Mouse (Mus musculus) neural tube, embryonic 10.5 days (tissue): ENCODE measurements at regions not wholly inside any gene's neighbourhood (a gene's known extent, or its start where the extent isn't known, plus 50 kb on each side); places are given as distances from the start of the nearest gene placed in this dataset.

Source experiments
- DNase-seq: peaks from one replicate; pipeline ENCODE4 v3.0.0-alpha.2; 2017; ENCODE audit warnings: low spot score; ENCODE audit errors: extremely low spot score

DNA sequence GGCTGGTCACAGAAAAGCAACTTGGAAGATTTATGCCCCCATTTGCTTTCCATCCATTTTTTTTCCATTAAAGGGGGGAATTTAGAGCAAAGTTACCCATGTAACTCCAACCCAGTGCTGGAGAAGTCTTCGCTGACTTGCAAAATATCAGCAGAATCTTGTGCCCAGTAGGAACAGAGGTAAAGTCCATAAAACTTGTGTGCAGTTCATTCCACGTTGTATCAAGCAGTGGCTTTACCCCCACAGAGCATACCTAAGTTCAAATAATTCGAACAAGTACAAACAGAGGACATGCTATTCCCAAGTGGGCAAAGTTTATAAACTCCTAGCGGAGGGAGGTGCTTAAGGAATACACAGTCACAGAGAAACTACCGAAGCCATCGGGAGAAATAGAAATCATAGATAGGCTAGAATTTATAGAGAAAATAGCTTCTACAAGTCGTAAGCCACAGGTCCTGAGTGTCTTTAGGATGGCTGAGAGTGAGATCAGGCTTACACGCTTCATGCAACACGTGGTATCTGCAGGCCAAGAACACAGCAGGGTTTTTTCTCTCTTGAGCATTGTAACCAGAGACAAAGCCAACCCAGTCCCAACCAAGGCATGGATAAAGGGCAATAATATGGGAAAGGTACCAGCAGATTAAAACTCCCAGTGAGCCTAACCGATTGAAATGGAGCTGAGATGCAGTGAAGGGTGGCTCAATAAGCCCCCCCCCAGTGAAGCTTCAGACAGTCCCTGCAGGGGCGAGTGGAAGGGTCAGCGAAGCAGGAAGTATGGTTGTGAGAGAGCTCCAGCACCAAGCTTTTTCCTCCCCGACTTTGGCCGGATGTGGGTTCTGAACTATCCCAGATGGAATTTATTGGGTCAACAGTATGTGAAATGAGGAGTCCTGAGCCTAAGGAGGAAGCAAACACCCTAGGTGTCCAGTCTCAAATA is 487.6 kb upstream of the Gm9747 start:
- DNase-seq: no peak

DNA sequence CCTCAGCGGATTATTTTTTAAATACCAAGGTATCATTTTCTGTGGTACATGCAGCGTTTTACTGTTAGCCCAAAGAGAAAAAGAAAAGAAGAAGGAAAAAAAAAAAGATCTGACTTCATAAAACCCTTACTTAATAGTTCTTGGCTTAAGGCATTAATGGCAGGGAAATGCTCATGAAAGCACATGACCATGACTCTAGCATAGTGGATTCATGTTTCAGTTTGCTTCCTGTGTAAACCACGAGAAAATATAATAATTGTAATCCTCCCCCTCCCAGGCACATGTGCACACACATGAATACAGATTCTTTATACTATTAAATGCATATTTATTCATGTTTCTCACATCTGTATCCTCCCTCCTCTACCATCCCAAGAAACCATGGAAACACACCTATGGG is 486.9 kb upstream of the Gm9747 start:
- DNase-seq: no peak

DNA sequence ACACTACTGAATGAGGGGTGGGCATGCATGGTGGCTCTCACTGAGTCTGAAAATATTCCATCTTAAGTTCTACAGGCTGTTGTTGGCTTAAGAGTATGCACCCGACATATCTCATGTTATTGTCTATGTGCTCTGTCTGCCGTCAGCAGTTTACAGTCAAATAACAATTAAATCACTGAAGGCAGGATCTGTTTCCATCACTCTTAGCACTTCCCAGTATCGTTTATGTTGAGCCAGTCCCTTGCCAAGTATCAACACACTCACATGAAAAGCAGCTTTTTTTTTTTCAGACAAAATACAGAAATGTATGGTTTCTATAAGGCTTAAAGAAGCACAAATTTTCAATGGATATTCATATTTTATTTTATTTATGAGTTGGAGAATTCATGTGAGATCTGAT is 485.9 kb upstream of the Gm9747 start:
- DNase-seq: no peak

DNA sequence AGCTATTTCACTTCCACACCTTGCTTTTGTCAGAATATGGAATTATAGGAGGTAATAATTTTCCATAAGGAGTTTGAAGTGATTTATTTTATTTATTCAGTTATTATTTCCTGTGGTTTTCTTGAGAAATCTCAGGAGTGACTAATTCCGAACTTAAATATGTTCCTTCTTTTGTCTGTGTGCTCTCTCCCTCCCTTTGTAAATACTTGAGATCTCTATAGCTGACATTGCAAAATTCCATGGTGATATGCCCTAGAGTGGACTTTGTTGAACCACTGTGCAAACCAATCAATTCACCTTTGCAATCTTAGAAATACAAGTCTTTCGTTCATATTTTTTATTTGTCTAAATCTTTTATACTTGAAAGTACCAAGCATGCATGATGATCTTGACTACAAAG is 478.8 kb upstream of the Gm9747 start:
- no peak for DNase-seq

DNA sequence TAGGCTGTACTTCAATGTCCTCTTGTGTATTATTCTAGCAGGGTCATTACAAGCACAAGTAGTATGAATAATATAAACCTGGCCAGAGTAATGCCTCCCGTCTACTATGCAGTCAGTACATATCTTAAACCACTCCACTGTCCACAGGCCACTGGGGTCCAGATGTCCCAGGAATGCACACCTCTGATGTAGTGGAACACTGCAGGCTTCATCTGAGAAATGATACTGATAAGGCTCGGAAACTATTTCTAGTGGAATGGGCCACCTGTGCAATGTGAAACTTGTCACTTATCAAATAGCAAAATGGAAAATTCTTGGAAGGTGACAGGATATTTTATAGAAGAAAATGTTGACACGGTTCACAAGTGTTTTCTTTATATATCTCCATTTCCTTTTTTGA is 477.6 kb upstream of the Gm9747 start:
- no peak for DNase-seq

DNA sequence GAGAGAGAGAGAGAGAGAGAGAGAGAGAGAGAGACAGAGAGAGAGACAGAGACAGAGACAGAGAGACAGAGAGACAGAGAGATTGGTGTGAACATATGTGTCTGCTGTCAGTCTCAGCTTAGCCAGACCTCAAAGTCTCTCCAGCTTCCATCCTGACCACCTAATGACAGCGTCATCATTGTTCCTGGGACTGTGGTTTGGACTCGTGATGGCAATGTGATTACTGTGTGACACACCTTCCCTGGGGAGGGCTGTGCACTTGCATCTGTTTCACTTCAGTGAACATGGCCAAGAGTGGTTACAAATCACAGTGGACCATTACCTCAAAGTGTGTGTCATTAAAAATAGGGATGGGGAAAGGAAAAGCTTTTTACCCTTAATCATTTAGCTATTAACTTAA is 477.2 kb upstream of the Gm9747 start:
- DNase-seq: no peak

DNA sequence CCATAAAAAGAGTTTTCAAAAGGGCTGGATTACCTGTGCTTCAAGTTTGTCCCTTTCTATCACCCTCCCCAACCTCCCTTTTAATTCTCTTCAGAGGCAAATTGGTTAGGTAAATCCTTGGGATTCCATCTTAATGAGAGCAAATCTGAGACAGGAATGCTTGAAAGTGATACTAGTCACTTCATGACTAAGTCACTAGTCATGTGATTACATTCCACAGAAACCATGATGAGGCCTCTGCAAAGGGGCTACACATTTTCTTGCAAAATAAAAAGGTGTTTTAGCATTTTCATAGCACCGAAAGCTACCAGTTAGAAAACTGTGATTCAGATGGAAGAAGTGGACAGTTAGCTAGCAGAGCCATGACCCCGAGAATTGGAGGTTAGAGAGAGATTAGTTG is 473.0 kb upstream of the Gm9747 start:
- DNase-seq: no peak

DNA sequence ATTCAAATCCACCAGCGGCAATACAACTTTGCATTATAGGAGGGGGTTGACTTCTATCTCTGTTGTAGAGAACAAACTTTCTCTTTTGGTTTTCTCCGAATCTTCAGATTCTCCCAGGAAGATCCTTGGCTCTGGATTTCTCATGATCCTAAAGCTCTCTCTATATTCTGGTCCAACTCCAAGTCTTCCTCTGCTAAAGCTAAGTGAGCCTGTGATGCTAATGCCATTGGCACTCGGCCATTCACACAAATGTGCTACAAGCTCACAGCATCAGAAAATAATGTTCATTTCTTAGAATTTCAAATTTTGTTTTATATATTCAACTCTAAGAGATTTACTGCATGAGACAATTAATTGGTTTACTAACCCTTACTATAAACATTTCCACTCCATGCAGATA is 461.2 kb upstream of the Gm9747 start:
- DNase-seq: no peak

DNA sequence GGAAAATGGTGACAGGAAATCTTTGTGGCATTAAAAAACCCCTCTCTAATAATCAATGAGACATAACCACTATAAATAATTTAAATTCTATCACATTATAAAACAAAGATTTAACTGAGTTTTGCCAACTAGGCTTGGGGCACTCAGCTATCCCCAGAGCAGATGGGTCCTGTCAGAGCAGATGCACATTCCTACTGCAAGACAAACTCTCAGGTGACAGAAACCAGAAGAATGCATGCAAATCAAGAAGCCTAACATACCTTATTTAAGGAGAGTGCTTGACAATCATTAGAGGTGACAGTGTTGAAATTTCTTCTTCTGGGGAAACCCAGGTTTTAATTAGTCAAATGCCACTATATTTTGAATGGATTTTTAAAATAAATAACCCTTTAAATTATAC is 452.3 kb upstream of the Gm9747 start:
- no peak for DNase-seq

DNA sequence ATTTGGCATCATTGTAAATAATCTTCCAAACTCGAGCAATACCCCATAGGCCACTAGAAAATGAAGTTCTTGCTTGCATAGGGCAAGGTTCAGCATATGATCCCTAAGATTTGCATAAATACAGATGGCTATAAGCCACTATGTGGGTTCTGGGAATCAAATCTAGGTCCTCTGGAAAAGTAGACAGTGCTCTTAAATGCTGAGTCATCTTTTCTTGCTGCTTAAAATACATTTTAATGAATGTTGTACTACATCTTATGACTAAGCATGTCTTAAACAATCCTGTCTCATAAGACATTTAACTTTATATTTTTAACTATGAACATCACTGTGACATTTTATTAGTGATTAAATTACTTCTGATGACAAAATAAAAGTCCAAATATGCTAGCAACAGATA is 448.6 kb upstream of the Gm9747 start:
- no peak for DNase-seq

DNA sequence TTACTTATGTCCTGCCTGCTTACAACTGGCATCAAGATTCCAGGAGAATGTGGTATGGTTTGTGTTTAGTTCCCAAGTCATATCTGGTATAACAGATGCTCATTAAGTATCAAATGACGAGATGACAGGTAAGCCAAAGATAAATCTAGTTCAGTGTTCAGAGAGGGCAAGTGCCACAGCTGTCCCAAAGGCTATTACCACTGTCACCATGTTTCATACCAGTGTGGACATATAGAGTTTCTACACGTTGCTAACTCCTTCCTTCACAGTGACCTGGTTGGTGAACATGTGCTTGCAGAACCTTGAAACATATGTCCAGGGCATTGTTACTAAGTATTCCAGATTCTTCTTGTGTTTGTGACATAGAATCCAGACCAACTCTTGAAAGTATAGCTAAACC is 438.1 kb upstream of the Gm9747 start:
- DNase-seq: no peak

DNA sequence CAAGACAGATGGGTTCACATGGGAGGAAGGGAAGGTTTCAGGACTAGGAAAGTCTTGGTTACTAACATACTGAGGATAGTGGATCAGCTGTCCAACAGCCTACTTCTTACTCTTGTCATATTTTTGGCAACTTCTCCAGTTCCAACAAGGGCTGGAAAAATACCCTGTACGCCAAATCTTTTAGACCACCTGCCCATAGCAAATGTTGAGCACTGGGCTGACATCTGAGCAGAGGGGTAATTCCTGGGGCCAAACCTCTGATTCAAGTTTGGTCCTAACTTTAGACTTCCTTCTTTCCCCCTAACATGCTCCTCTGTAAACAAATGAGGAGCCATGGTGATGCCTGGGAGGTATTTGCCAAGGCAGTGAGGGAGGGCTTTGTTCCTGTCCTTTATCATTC is 437.5 kb upstream of the Gm9747 start:
- DNase-seq: no peak

DNA sequence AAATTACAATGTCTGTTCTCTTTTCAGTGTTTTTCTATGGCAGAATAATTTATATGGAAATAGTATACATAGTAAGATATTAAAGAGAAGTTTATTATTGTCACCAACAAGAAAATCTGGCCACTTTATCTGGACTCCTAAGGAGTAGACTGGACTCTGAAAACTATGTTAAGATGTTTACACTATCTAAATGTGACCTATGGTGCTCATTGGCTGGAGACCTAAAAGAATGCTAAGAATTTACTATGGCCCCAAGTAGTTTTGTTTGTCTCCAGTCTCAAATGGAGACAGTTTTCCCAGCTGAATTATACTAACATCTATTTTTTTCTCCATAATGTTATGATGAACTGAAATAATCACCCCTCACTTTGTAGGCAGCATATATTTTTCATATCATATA is 421.3 kb upstream of the Gm9747 start:
- no peak for DNase-seq

DNA sequence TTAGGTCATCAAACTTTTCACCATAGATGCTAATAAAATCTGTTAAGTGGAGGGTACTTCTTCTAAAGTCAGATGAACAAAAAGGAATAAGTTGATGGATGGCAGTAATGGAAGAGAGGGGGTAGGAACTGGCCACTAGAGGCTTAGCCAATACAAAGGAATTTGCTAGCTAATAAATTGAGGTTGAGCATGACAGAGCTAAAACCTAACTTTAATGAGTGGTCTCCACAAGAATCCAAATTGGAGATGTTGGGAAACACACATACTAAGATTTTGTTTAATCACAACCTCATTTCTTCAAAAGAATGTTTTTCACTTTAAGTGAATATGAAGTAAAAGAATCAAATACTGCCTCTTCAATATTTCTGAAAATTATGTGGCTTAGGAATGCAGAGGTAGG is 414.0 kb upstream of the Gm9747 start:
- DNase-seq: no peak

DNA sequence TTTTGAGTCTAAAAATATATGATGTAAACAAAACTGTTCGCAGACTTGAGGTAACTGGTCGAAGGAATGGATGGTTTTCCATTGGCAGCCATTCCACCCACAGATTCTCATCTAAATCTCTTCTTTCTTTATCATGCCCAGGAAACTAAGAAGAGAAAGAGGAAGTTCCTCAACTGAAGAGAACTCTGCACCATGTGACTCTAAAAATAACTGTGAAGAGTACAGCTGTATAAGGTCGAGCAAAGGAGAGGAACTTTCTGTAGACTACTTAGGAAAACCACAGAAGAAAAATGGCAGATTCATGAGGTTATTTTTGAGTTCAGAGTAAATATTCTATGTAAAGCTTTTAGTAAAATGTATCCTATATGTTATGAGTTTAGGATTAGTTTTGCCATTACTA is 390.9 kb upstream of the Gm9747 start:
- DNase-seq: no peak

DNA sequence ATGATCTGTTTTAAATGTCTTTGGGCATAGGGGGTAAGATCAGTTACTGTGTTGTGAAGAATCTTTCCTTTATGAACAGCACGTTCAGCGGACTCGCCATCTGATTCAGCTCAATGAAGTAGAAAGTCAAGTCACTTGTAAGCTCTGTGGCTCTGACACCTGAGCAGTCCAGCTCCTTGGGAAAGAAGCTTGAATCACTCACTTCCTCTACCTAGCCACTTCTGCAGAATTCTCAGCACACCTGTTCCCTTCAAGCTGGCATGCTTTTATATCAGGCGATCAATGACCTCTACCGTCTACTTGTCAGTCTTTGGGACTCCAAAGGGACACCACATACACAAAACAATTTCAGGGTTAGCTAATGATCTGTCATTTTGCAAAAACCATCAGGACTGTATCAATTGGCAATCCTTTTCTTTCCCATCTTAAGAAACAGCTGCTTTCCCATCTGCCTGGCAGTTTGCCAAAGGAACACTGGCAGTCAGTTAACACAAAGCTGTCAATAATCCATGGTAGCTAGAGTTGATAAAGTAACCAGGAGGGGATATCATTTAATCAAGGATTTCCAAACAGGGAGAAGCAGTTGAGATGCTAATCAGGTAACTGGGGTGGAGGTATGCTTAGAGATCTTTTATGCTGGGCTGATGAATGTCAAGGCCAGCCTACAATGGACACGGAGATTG is 382.3 kb upstream of the Gm9747 start:
- no peak for DNase-seq

DNA sequence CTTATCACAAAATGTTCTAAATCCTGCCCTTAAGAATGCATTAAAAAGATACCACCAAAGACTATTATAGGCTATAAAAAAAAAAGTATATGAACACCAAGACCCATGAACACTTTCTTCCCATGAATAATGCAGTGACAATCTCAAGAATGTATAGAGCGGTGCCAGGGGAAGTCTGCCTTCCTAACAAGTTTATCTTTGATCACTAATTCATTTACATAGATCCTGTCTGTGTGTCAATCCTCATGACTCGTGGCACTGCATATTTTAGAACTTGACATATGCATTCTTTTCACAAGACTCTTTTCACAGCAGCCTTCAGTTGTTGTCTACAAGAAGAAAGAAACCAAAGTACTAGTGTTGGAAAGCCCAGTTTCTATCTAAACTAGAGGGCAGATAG is 373.4 kb upstream of the Gm9747 start:
- DNase-seq: no peak

DNA sequence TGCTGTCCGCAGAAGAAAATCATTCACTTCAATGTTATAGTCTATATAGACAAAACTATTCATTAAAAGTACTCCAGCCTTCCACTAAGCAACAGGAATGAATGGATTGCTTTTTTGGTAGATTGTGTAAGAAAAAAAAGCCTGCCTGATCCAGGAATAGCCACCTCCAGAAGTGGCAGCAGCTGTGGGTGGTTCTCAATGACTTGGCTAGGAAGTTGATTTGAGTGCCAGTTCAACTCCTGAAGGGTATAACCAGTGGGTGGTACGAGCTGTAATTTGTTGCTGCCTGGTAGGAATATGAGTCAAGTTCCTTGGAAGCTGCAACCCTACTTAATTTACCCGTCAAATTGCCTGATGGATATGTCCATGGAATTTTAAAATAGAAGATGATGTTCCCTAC is 368.3 kb upstream of the Gm9747 start:
- no peak for DNase-seq

DNA sequence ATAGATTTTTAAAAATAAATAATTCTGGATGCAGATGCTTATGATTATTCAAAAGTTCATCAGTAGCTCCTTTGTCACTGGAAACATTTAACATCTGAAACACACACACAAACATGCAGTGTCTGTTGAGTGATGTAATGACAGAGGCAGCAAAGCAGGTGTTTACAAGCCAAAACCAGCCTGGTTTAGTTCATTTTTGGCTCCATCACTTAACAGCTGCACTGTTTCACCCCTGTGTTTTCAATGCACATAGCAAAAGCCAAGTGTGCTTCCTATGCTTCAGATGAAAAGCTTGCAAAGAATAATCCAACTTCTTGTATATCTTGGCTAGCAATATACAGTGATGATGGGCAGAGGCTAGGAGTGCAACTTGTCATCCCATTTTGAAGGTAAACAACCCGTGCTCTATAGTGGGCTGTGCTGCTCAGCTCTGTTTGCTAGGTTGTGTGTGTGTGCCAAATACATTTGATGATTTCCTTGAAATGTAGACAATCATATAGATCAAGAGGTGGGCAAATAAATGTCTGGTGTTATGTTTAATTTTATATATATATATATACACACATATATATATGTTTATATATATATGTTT is 345.9 kb upstream of the Gm9747 start:
- no peak for DNase-seq

DNA sequence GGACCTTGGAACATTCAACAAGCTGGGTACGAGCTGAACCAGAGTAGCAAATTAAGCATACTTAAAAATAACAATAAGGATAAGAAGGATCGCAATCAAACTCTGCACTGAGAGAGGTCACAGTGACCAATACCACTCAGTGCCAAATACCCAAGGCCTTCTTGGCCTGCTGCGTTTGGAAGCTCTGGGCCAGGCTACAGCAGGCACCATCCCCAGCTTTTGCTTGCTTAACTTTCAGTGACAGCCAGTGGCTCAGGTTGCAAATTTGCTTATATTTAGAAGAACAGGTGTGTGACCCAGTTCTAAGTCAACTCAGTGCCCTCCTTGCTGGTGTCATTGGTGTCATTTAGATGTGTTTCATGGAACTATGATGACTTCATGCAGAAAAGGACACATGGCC is 335.7 kb upstream of the Gm9747 start:
- DNase-seq: no peak

DNA sequence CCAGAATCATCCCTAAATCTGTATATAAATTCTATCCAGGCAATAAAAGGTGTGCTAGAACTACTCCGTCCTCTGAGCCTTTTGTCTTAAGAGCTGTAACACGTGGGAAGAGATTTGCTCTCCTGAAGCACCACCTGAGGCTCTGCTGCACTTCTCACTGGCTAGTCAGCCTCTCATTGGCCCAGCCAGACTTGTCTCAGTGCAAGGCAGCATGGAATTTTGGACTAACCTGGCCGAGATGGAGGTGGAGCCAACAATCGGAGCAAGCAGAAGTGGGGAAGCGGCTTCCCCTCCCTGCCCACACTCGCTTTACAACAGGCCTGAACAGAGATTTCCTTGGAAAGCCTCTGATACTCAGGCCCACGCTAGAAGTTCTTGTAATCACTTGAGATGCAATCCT is 332.1 kb upstream of the Gm9747 start:
- DNase-seq: no peak

DNA sequence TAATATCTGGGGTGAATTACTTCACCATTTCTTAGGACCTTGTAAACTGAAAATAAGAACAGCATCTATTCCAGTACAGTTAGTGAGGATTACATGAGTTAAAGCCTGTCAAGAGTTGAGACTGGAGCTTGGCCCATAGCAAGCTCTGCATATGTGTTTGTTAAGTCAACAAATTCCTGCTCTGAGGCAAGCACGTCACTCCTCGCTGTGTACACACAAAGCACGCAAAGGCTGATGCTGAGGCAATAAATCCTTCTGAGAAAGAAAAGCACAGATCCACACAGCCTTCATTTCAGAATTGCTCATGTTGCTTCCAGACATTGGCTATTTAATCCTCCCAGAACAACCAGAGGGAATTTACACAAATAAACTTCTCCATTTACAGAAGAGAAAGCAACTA is 328.9 kb upstream of the Gm9747 start:
- DNase-seq: no peak

DNA sequence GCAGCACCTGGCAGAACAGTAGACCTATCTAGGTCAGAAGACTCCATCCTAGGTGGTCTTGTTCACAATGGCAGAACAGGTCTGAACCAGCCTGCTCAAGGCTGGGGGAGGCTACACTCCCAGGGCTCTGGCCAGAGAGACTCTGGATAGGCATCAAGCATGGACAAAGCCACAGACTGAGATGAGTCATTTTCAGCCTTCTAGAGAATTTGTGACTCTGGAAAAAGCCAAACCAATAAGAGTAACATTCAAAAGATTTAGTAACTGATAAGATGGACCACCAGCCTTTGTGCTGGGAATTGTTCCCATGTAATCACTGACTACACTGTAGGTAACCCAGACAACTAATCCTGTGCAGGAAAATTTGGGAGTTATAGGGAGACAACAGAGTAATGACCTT is 320.3 kb upstream of the Gm9747 start:
- DNase-seq: no peak
